Mouse (Mus musculus) adrenal gland, adult 2 months (tissue): ENCODE measurements around the gene Anxa11. TPM values are rescaled to one million over a fixed set of nuclear protein-coding genes. Genes with fewer than 3 reads are reported as not detected.
"Not testable (repeated sequence)": the region's sequence is repeated elsewhere in the genome, so short reads cannot be mapped to it uniquely, and the experiment has no call there.

Experiments used
- DNase-seq: peaks from one replicate; pipeline ENCODE4 v3.0.0; 2021
- long read RNA-seq: library from polyadenylated mRNA; stranded (forward); transcript quantifications from one replicate; pipeline ENCODE4 v2.0.0, GENCODE M21; 2021
- polyA plus RNA-seq: library from polyadenylated mRNA; depleted of rRNA; stranded (reverse); fragments of >200 nt; gene quantifications from 2 replicates; pipeline ENCODE4 v1.2.3, GENCODE M21; 2012; rRNA removed
- total RNA-seq, 2 experiments: library from RNA; stranded (reverse); gene quantifications; 2 replicates each; pipeline ENCODE4 v1.2.3; 2021

The Anxa11 gene
- total RNA-seq: 10 to 100 TPM; 59.3 to 75.7 TPM
- 96.9 and 103 TPM in 2 replicates for polyA plus RNA-seq
- long read RNA-seq, transcript Anxa11-201 (15 exons, 2,394 nt): major isoform, 60 of 71 reads
- long read RNA-seq, partial matches to known transcripts: 4 of 71 reads
- long read RNA-seq, other reads (novel, unspliced or antisense): 6 of 71 reads

DNA sequence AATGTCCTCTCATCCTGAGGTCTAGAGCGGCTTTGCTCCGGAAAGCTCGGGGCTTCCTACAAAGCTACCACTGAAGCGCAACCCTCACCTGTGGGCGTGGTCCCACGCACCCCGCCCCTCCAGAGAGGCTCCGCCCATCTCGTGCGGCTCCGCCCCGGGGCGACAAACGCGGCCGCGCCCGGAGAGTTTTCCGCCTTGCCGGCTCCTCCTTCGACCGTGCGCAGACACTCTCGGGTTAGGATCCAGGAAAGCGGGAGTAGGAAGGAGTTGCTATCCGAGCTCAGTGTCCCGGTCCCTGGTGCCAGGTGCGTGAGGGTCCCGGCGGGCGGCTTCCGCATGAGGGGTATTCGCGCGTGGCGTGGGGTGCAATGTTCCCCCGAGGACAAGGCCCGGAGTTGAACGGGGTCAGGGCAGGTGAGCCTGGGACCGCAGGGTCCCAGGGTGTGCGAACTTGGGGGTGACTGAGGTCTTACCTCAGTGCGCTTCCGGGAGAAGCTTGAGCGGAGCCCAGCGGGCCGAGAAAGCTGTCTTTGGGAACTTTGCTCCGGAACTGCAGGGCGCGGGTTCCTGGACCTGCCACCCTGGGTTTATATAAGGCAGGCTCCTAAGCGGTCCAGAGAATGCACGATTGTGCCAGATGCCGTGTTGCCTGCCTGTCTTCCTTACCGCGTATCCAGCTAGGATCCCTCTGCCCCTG lies at the start of gene Anxa11:
TSS of gene Anxa11 (plus strand) at position 166 of the 697 bp plus-strand sequence.
- peak; percentile 94 for DNase-seq

DNA sequence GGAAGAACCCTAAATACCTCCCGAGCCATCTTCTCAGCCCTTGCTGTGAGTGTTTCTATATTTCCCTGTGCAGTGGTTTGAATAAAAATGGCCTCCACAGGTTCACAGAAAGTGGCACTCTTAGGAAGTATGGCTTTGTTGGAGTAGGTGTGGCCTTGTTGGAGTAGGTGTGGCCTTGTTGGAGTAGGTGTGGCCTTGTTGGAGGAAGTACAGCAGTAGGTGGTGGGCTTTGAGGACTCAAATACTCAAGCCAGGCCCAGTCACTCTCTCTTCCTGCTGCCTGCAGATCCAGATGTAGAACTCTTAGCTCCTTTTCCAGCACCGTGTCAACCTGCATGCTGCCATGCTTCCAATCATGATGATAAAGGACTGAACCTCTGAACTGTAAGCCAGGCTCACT lies 47.6 kb upstream of the Anxa11 start:
- DNase-seq: no peak

DNA sequence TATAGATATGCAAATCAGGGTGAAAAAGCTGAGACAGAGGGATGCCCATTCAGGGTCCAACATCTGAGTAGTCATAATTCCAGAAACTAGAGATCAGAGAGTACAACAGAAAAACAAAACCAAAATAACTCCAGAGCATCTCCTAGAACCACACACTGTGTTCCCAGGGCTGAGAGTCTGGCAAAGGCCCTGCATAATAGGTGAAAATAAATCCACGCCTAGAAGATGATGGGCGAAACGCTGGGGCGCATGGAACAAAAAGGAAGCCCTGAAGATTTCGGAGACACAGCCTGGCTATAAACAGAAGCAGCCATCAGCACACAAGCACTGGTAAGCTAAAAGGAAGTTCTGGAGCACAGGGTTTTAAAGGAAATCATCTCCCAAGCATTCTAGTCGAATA lies 46.9 kb upstream of the Anxa11 start:
- DNase-seq: no peak

- DNase-seq: peak; percentile 49
Measured at GRCm38 (mm10) chr14:25795561-25796174, 46.3 kb upstream of the Anxa11 start.

DNA sequence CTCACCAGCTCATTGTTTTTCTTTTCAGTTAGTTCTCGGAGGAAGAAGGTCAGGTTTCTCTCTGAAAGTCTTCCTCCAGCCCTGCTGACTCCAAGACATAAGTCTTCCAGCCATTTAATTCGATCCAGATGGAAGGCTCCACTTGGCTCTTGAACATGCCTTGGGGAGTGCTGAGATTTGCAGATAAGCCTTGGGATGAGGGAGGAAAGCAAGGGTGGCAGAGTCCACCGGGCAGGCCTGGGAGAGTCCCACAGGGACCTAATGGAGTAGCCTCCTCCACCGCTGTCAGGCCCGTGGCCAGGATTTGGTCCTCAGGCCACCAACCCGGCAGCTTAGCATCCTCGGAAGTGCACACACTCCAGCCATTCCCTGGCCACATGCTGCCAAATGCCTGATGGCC lies 45.3 kb upstream of the Anxa11 start:
- DNase-seq: no peak

GRCm38 (mm10) chr14:25800166-25800960 lies 41.6 kb upstream of the Anxa11 start:
- peak; percentile 84 for DNase-seq

- DNase-seq: no peak
Measured at GRCm38 (mm10) chr14:25802511-25802910, 39.4 kb upstream of the Anxa11 start.

- no peak for DNase-seq
Measured at GRCm38 (mm10) chr14:25803246-25803809, 38.6 kb upstream of the Anxa11 start.

DNA sequence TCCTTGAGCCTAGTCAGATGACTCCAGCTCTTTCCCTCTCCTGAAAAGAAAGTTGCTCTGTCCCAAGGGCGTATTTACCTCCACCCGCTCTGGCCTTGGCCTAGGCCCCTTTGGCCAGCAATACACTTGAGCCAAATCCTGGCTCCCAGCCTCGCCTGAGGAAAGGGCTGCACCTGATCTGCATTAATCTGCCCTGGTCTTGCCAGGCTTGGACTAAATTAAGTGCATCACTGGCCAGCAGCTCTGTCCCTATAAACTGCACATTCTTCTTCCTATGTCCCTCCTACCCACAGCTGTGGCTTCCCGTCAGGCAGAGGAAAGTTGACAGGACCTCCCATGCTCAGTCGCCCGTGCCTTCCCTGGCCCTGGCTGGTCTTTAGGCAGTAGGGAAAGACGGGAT lies 36.1 kb upstream of the Anxa11 start:
- DNase-seq: peak; percentile 72

DNA sequence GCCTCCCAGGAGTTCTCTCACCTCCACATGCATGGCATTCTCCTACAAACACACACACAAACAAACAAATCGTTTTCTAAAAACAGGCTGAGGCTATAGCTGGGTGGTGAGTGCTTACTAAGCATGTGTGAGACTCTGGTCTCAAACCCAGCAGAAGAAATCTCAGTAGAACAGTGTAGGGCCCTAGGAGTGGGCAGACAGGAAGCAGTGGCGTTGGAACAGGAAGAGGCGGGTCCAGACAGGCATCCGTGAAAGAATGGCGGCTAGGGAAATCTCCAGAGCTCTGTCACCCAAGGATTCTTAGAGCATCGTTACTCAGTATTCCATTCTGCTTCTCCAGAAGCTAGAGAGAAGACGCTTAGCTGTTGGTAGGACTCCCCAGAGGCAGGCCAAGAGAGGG lies 35.4 kb upstream of the Anxa11 start:
- DNase-seq: no peak

- not testable (repeated sequence) for DNase-seq
Measured at GRCm38 (mm10) chr14:25811026-25811425, 30.9 kb upstream of the Anxa11 start.

DNA sequence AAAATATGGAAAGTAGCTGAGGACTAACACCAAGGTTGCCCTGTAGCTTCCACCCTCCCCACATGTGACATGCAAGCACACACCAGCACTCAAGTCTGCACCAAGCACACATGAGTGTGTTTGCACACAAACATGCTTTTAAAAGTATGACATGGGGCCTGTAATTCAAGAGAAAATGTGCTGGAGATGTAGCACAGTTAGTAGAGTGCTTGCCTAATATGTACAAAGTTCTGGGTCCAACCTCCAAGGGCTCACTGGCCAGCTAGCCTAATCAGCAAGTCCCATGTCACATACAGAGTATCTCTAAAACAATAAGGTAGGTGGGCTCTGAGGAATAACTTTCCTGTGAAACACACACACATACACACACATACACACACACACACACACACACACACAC lies 27.8 kb upstream of the Anxa11 start:
- no peak for DNase-seq

GRCm38 (mm10) chr14:25816416-25816815 lies 25.5 kb upstream of the Anxa11 start:
- DNase-seq: peak; percentile 68

GRCm38 (mm10) chr14:25822584-25822983 lies 19.4 kb upstream of the Anxa11 start:
- no peak for DNase-seq

GRCm38 (mm10) chr14:25824995-25825394 lies 17.0 kb upstream of the Anxa11 start:
- no peak for DNase-seq

DNA sequence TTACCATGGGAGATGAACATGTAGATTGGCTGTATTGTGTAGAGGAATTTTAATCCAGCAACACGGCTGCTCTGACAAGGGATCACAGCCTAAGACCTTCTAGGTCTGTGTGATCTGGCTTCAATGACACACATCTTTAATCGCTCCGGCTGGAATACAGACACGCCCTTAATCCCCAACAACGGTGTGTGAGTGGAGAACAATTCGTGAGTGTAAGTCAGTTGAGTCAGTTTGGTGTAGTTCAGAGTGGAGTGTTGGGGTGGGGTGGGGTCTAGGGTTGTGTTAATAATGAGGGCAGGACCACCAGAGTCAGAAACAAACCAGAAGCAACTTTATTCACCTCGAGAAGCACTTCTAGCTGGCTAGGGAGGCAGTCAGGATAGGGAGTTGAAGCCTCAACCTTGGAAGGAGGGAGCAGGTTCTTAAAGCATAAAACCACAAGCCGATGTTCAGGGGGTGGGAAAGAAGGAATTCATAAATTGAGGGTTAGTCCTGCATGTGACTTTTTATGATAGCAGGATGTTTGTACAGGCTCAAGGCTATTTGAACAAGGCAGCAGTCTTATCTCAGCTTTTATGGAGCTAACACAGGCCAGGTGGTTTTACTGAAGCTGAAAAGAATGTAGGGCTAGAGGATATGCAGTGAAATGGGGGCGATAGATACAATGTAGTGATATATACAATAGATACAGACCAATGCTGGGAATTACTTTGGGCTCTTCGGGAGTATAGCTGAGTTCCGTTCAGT lies 15.9 kb upstream of the Anxa11 start:
- DNase-seq: no peak

- no peak for DNase-seq
Measured at GRCm38 (mm10) chr14:25826866-25827265, 15.1 kb upstream of the Anxa11 start.

DNA sequence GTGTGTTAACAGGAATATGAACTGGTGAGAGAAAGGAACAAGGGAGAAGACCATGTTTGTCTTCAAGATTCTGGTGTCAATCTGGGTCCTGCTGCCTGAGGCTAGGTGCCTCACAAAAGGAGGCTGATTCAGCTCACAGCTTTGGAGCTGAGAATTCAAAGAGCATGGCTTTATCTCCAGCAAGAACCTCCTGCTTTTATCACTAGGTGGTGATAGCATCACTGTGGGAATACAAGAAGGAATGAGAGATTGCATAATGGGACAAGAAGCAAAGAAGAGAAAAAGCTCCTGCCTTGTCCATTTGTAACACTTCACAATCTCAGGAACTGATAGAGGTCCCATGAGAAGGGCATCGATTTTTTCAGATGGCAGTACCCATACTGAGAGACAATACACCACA lies 10.6 kb upstream of the Anxa11 start:
- DNase-seq: no peak

GRCm38 (mm10) chr14:25832301-25832700 lies 9.7 kb upstream of the Anxa11 start:
- peak; percentile 60 for DNase-seq

DNA sequence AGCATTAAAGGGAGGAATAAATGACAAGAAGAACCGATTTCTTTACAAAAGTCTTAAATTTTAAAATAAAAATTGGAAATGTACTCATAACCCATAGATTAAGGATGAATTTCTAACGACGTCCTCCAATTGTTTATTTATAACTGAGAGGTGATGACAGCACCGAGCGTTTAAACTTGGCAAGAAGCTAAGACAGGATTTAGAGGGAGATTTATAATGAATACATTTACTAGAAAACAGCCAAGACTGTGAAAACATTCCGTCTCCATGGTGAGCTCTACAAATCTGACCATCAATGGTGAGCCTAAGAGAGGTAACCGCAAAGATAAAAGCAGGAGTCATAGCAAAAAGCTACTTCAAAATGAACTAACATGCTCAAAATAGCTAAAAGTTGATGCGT lies 3.5 kb upstream of the Anxa11 start:
- no peak for DNase-seq

DNA sequence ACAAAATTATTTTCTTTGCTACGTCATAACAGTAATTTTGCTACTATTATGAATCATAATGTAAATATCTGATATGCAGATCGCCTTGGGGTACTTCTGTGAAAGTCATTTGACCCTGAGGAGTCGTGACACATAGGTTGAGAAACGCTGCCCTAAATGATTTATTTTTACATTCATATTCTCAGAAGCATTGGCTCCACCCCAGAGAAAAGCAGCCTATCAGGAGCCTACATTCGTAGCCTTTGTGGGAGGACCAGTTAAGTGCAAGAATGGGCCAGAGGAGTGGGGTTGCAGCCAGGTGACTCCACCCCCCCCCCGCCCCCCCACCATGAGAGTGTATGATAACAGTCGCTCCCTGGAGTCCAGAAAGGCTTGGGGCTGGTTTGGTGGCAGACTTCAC lies 2.2 kb upstream of the Anxa11 start:
- DNase-seq: peak; percentile 71

DNA sequence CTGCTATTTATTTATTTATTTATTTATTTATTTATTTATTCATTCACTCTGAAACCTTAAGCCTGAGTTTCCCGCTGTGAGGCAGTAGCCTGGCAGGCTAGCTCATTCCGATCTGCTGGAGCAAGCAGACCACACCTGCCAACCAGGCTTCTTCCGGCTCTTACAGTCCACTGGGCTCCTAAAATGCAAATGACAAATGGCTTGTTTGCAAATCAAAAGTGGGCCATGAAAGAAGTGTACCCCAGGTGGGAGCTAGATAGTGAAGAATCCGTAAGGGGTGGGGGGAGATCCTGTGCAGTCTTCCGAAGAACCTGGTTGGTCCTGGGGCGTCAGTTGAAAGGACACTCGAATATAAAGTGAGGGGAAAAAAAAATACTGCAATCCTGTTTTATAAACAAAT lies 995 bp upstream of the Anxa11 start:
- no peak for DNase-seq
